Mouse (Mus musculus) bone marrow, adult 2 months (tissue): ENCODE measurements around the gene Dhx30.

Experiments used
- CTCF ChIP-seq: fragments of 200-500 bp; IDR thresholded peaks from 2 replicates; pipeline ENCODE4 v1.5.1; 2011; ENCODE audit warnings: low read length, control low read depth; ENCODE audit not compliant: control insufficient read depth, insufficient read depth
- POLR2A ChIP-seq: fragments of 200-500 bp; IDR thresholded peaks from 2 replicates; pipeline ENCODE4 v1.6.1; 2011; ENCODE audit warnings: low read depth, mild to moderate bottlenecking, control low read depth, low read length, borderline replicate concordance; ENCODE audit not compliant: control insufficient read depth

GRCm38 (mm10) chr9:110139119-110139518, 21.5 kb upstream of the Dhx30 start:
- TF ChIP-seq POLR2A (no peak), CTCF (no peak)
